Mouse (Mus musculus): ENCODE data around the gene Tubb5.

- TF ChIP-seq CTCF (IDR thresholded peaks at IDR 0.05; ENCODE audit: borderline replicate concordance, extremely low read depth, insufficient read depth, insufficient read length) (no peak), POLR2A (IDR thresholded peaks at IDR 0.05; ENCODE audit: borderline replicate concordance, extremely low read depth, insufficient read depth, insufficient read length, poor library complexity, severe bottlenecking) (no peak)
These were observed 22.3 kb downstream of the Tubb5 start for GRCm38 (mm10) chr17:35815836-35816235.

Data from brain, embryonic 14.5 days (tissue).